Mouse (Mus musculus) erythroblast, embryonic 14.5 days (primary cell): Measurements from ENCODE around the gene Mrpl34.

Experiments
- GATA1 ChIP-seq: IDR thresholded peaks from 2 replicates; pipeline ENCODE4 v1.6.1; 2012; ENCODE audit warnings: low read length, inconsistent platforms, mixed read lengths
- TAL1 ChIP-seq: IDR thresholded peaks from 3 replicates; pipeline ENCODE4 v1.6.1; 2012; ENCODE audit warnings: low read length, inconsistent platforms, mixed read lengths

DNA sequence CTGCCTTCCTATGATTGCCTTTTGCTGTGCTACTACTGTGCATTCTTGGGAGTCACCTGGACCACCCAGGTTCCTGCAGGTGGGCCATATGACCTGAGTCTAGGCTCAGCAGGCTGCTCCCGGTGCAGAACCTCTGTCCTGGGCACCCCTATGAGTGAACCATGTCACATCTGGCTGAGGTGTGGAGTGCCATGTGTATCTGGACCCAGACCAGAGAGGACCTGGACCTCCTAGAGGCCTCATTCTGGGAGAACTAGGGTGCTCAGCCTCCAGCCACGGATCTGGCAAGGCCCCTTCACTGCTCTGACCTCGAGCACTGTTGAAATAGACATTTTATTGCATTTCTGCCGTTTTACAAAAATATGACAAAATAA is 10.9 kb downstream of the Mrpl34 start:
- TF ChIP-seq GATA1 (no peak), TAL1 (no peak)
